In genomic region chr7:109865370-109866229, GRCm38 (mm10) we compare ENCODE assay signal across 8 mouse cellular contexts. TPM values are rescaled to one million over a fixed set of nuclear protein-coding genes. Genes with fewer than 3 reads are reported as not detected.
DNase-seq lines count a peak whose midpoint lies in the region; ATAC-seq lines count a peak whose summit lies in the region.

TSS of gene Scube2 (minus strand) at chr7:109865679.

- H3K4me1 ChIP-seq in brown adipose tissue, adult 24 weeks (ENCODE audit: control insufficient read depth, insufficient read depth, insufficient read length, low read length): no peaks in the 10 kb centered on the region; the same call in 1 of the 2 replicates
- H3K4me1 ChIP-seq in heart, embryonic 14.5 days (ENCODE audit: control insufficient read depth in 2 of 2, insufficient read depth in 2 of 2, low read length in 2 of 2): peaks cover 5 to 24% of the 10 kb centered on the region in 2 experiments
- peaks cover 30% of the 10 kb centered on the region for H3K4me1 ChIP-seq in limb, embryonic 10.5 days
- peaks cover 20% of the 10 kb centered on the region for H3K4me1 ChIP-seq in midbrain, embryonic 13.5 days (replicated peaks)

- DNase-seq in gastrocnemius, postnatal 4 days (ENCODE audit: low spot score in 2 of 2): peak in 1 of 2 experiments; percentile 36
- DNase-seq in gastrocnemius, postnatal 25 days: no peak
- DNase-seq in limb, embryonic 10.5 days (ENCODE audit: low spot score): peak; percentile 69
- no peak for DNase-seq in layer of hippocampus, adult 9-11 months
- no peak for DNase-seq in natural killer cell, adult 2 months (ENCODE audit: low spot score in 2 of 2)

- H3K4me2 ChIP-seq in heart, embryonic 14.5 days (ENCODE audit: low read length): peak within 1 kb of the TSS; percentile 91
- H3K4me2 ChIP-seq in midbrain, embryonic 13.5 days (replicated peaks): peak within 1 kb of the TSS; percentile 91

- H3K9me3 ChIP-seq in heart, embryonic 14.5 days (ENCODE audit: control insufficient read depth, low read length): no peaks in the 10 kb centered on the region
- H3K9me3 ChIP-seq in limb, embryonic 10.5 days (replicated peaks): no peaks in the 10 kb centered on the region
- no peaks in the 10 kb centered on the region for H3K9me3 ChIP-seq in midbrain, embryonic 13.5 days

- peaks cover 9% of the 10 kb centered on the region for H3K27me3 ChIP-seq in heart, embryonic 14.5 days (ENCODE audit: control insufficient read depth, insufficient read depth, low read length)
- H3K27me3 ChIP-seq in limb, embryonic 10.5 days (ENCODE audit: low read depth, poor library complexity, severe bottlenecking): peaks cover 55% of the 10 kb centered on the region
- H3K27me3 ChIP-seq in midbrain, embryonic 13.5 days: peaks cover 41% of the 10 kb centered on the region

- H3K4me3 ChIP-seq in brown adipose tissue, adult 24 weeks (ENCODE audit: insufficient read depth, low read depth, low read length): peak within 1 kb of the TSS; percentile 44
- peak within 1 kb of the TSS; percentile 62 to 78 for H3K4me3 ChIP-seq in heart, embryonic 14.5 days (ENCODE audit: control insufficient read depth in 1 of 2, insufficient read depth in 1 of 2, low read depth in 1 of 2, low read length in 2 of 2)
- peak within 1 kb of the TSS; percentile 68 for H3K4me3 ChIP-seq in limb, embryonic 10.5 days
- peak within 1 kb of the TSS; percentile 65 for H3K4me3 ChIP-seq in midbrain, embryonic 13.5 days (replicated peaks)

- 2% methylated on average over 45 of the region's 69 CpGs for WGBS in heart, embryonic 14.5 days
- 1% methylated on average over 67 of the region's 69 CpGs for WGBS in limb, embryonic 10.5 days
- WGBS in midbrain, embryonic 13.5 days: 1% methylated on average over 41 of the region's 69 CpGs

- ATAC-seq in heart, embryonic 14.5 days (ENCODE audit: insufficient number of reproducible peaks, insufficient read depth, low FRiP score, low read depth): peak; percentile 85
- peak; percentile 82 for ATAC-seq in midbrain, embryonic 13.5 days

- H3K9ac ChIP-seq in heart, embryonic 14.5 days (ENCODE audit: low read length): peak within 1 kb of the TSS; percentile 85
- H3K9ac ChIP-seq in midbrain, embryonic 13.5 days (replicated peaks): peak within 1 kb of the TSS; percentile 75

- H3K36me3 ChIP-seq in heart, embryonic 14.5 days (ENCODE audit: control insufficient read depth, insufficient read depth, low read length): no peaks in the 10 kb centered on the region
- no peaks in the 10 kb centered on the region for H3K36me3 ChIP-seq in limb, embryonic 10.5 days
- H3K36me3 ChIP-seq in midbrain, embryonic 13.5 days: no peaks in the 10 kb centered on the region

- H3K27ac ChIP-seq in brown adipose tissue, adult 24 weeks (replicated peaks; ENCODE audit: low read depth, low read length): no peak within 1 kb of the TSS
- H3K27ac ChIP-seq in heart, embryonic 14.5 days (replicated peaks in 1 of 2; ENCODE audit: control insufficient read depth in 1 of 2, insufficient read depth in 1 of 2, low read depth in 2 of 2, low read length in 2 of 2): no peak within 1 kb of the TSS
- H3K27ac ChIP-seq in limb, embryonic 10.5 days: peak within 1 kb of the TSS; percentile 67
- no peak within 1 kb of the TSS for H3K27ac ChIP-seq in midbrain, embryonic 13.5 days

RNA-seq across cellular contexts. Expression of gene Scube2, which starts in this region (rescaled TPM):
- 10 to 100 TPM; 16.1 to 19.3 TPM for total RNA-seq in gastrocnemius, postnatal 4 days (2021)
- total RNA-seq in gastrocnemius, postnatal 25 days (2021): 1 to 10 TPM; 3.9 to 4.3 TPM
- polyA plus RNA-seq in brown adipose tissue, adult 24 weeks (2012; ENCODE audit: insufficient read depth, insufficient read length, missing spikeins): not detected in 2 replicates
- 12.2 and 12.4 TPM in 2 replicates for polyA plus RNA-seq in heart, embryonic 14.5 days (2014; fragmentation: Nextera tagmentation; extraction: Ambion mirVana)
- 0.21 and 0.25 TPM in 2 replicates for polyA plus RNA-seq in limb, embryonic 10.5 days (2016; fragmentation: Nextera tagmentation; extraction: Ambion mirVana)
- 1.5 and 1.7 TPM in 2 replicates for polyA plus RNA-seq in midbrain, embryonic 13.5 days (2015; fragmentation: Nextera tagmentation; extraction: Ambion mirVana)

Comparison
In these comparisons a context has a peak if more than half of its experiments do, and no peak if none do; other contexts are left out.
1. Peak in DNase-seq, H3K4me3 ChIP-seq and H3K27ac ChIP-seq in limb, embryonic 10.5 days; RNA of the gene not detected or under 1 TPM.